Mouse (Mus musculus) adrenal gland, postnatal 14 days (tissue): Measurements from ENCODE around the gene Mrm1. TPM values are rescaled to one million over a fixed set of nuclear protein-coding genes. Genes with fewer than 3 reads are reported as not detected.

Experiments used
- DNase-seq: peaks from one replicate; pipeline ENCODE4 v3.0.0; 2021; ENCODE audit warnings: mixed read lengths
- total RNA-seq: library from RNA; stranded (reverse); gene quantifications from 2 replicates; pipeline ENCODE4 v1.2.3, GENCODE M21; 2021

The Mrm1 gene
- total RNA-seq, 1 experiment from 2014 or later: 14.0 TPM

GRCm38 (mm10) chr11:84813724-84814510, 5.4 kb downstream of the Mrm1 start:
- DNase-seq: peak; percentile 80

GRCm38 (mm10) chr11:84804373-84804772, 14.9 kb downstream of the Mrm1 start:
- DNase-seq: no peak

- peak; percentile 83 for DNase-seq
Measured at GRCm38 (mm10) chr11:84797627-84798353, 21.5 kb downstream of the Mrm1 start.

GRCm38 (mm10) chr11:84797026-84797425, 22.3 kb downstream of the Mrm1 start:
- no peak for DNase-seq

GRCm38 (mm10) chr11:84794496-84795113, 24.7 kb downstream of the Mrm1 start:
- peak; percentile 74 for DNase-seq

- DNase-seq: no peak
Measured at GRCm38 (mm10) chr11:84793545-84793944, 25.8 kb downstream of the Mrm1 start.

- no peak for DNase-seq
Measured at GRCm38 (mm10) chr11:84790383-84790782, 28.9 kb downstream of the Mrm1 start.

GRCm38 (mm10) chr11:84780143-84780870, 39.0 kb downstream of the Mrm1 start:
- DNase-seq: no peak

- no peak for DNase-seq
Measured at GRCm38 (mm10) chr11:84775560-84775959, 43.8 kb downstream of the Mrm1 start.

GRCm38 (mm10) chr11:84774870-84775514, 44.3 kb downstream of the Mrm1 start:
- no peak for DNase-seq

- DNase-seq: peak; percentile 80
Measured at GRCm38 (mm10) chr11:84767898-84768297, 51.4 kb downstream of the Mrm1 start.

GRCm38 (mm10) chr11:84765125-84765524, 54.2 kb downstream of the Mrm1 start:
- no peak for DNase-seq

- DNase-seq: peak; percentile 70
Measured at GRCm38 (mm10) chr11:84764527-84764961, 54.8 kb downstream of the Mrm1 start.

- DNase-seq: no peak
Measured at GRCm38 (mm10) chr11:84764116-84764515, 55.2 kb downstream of the Mrm1 start.

Other genes starting within 250 kb of the Mrm1 start
- gene Dhrs11, start 9.5 kb upstream of the Mrm1 start, total RNA-seq: 49.4 and 49.8 TPM in 2 replicates
- 74.2 and 77.0 TPM in 2 replicates for gene Ggnbp2, start 51.3 kb upstream of the Mrm1 start, total RNA-seq
- gene Myo19, start 60.6 kb upstream of the Mrm1 start, total RNA-seq: 13.6 and 18.6 TPM in 2 replicates
- gene Pigw, start 60.8 kb upstream of the Mrm1 start, total RNA-seq: 8.9 and 9.2 TPM in 2 replicates
- 10.7 and 12.0 TPM in 2 replicates for gene Znhit3, start 96.9 kb upstream of the Mrm1 start, total RNA-seq
- gene Car4, start 138.3 kb upstream of the Mrm1 start, total RNA-seq: 44.1 and 70.3 TPM in 2 replicates